Mouse (Mus musculus): ENCODE measurements around the gene Abhd14a.

Gene Abhd14a

DNA sequence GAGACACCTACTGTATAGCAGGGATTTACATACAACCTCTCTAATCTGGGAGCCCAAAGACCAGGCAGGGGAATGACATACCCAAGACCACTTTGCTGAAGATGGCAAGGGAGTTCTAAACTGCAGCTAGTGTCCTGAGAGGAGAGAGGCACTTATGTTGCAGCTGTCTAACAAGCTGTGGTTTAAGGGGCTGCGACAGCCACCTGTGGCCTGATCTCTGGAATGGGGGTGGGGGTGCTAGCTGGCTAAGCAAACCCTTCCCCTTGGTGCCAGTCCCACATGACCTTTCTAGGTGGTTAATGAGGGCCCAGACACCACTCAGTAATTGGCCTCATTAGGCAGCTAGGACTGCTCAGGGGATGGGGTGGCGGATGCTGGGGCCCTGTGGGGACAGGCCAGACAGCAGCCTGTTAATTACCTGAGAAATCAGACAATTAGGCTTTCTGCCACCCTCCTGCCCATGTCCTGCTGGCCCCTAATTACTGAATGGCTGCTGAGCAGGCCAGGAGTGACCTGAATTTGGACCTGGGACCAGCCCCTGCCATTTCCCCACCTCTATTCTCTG is 37.3 kb downstream of the Abhd14a start:
- no peak for DNase-seq

DNA sequence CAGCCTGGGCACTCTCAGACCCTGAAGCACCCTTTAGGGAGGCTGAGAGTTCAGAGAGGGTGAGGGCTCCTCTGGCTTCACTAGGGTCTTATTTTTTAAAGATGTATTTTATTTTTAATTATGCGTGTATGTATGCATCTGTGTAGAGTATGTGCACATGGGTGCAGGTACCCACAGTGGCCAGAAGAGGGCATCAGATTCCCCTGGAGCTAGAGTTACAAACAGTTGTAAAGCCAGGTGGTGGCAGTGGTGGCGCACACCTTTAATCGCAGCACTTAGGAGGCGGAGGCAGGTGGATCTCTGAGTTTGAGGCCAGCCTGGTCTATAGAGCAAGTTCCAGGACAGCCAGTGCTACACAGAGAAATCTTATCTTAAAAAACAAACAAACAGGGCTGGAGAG is 38.4 kb downstream of the Abhd14a start:
- no peak for DNase-seq

GRCm38 (mm10) chr9:106406443-106407078 is 40.9 kb downstream of the Abhd14a start:
- no peak for DNase-seq

GRCm38 (mm10) chr9:106405275-106405674 is 42.2 kb downstream of the Abhd14a start:
- DNase-seq, result no peak

DNA sequence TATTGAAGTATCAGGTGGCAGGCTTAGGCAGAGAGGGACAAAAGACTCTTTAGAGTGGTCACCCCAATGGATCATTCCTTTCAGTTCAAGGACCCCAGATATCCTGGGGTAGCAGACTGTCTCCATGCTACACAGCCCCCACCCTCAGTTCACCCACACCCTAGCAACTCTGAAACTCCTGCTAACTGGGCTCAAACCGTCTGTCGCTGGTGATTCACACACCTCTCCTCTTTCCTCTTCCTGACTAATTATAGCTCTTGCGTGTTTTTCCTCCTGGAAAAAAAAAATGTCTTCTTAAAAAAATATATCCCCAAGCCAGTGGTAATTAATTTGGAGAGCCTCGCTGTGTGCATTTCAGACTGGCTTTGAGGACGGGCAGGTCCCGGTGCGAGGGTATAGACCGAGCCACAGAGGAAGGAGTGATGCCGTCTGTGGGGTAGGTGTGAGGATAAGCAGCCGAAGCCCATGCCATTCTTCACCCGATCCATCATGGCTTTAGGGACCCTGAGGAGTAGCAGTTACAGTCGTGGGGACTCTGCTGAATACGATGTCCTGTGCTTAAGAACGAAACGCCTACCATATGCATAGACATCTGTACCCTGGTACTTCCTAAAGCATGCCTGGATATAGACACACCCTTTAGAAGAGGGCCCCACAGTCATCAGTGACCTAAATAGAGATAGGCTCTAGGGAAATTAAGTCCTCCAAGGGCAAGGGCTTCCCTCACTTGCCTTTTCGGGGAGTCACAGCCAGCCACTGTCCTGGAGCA is 44.7 kb downstream of the Abhd14a start:
- no peak for DNase-seq

- no peak for DNase-seq
Observed at GRCm38 (mm10) chr9:106402149-106402548, 45.3 kb downstream of the Abhd14a start.

DNA sequence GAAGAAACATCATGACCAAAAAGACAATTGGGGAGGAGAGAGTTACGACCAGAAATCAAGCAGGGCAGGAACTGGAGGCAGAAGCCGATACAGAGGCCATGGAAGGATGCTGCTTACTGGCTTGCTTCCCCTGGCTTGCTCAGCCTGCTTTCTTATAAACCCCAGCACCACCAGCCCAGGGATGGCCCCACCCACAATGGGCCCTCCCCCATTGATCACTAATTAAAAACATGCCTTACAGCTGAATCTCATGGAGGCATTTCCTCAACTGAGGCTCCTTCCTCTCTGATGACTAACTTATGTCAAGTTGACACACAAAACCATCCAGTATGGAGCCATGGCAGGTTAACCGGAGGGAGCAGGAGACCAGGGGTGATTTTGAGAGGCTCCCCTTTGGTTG is 47.7 kb downstream of the Abhd14a start:
- no peak for DNase-seq

DNA sequence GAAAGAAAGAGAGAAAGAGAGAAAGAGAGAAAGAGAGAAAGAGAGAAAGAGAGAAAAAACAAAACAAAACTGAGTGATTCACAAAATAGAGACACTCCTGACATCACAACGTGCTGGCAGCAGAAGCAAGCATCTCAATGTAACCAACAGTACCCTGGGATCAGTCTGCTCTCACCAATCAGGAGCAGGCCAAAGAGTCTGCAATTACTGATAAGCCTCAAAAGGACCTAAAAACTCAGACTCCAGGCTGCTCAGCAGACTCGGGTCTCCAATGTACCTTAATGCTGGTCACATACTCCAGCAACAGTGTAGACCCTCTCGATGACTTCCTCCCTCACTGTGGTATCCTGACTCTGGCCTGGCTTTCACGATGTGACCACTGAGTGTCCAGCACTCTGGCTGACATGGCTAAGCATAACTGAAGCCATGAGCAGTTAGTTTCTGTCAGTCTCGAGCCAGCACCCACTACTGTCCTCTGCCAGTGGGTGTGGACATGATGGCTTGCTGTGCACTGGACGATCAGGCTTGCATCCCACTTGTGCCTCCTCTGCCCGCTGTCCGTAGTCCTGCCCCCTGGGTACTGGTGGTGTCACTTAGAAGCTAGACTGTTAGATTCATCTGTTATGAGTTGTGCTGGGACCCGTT is 48.7 kb downstream of the Abhd14a start:
- DNase-seq, result no peak

DNA sequence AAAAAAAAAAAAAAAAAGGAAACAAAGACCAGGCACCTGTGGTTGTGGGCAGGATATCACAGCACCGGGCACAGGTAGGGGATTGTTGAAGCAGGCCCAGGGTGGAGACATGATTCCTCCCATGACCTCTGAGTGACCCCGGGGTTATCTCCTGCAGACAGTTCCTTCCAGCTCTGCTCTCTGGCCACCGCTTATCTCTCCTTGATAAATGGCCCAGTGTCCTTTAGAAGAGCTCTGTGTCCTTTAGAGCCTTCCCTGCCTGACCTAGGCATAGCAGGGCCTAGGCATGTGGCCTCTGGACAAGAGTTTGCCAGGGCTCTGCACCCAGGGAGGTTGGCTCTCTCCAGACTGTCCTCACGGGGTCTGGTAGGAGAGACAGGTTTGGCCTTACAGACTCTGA is 49.7 kb downstream of the Abhd14a start:
- DNase-seq, result no peak

GRCm38 (mm10) chr9:106394649-106395602 is 52.6 kb downstream of the Abhd14a start:
- DNase-seq, result no peak

DNA sequence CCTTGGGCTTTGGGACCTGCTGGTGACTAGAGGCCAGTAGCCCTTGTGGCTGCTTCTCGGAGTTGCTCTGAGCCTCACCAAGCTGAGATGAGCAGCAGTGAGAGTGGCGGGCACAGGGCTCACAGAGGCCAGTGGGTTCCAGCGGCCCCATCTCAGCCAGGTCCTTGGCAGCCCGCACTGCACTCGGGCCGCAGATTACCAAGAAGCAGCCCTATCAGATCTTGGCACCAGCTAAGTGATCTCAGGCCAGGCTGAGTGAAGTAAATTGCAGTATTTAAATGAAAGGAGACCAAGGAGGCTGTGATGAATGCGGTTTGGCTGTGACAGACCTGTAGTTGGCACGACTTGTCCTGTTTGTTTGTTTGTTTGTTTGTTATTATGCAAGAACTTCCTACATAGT is 53.9 kb downstream of the Abhd14a start:
- no peak for DNase-seq

GRCm38 (mm10) chr9:106392828-106393527 is 54.5 kb downstream of the Abhd14a start:
- DNase-seq, result no peak
